Mouse (Mus musculus) C2C12 (cell line): ENCODE results near the gene Zbtb12.

Source experiments
- CTCF ChIP-seq: IDR thresholded peaks from one replicate; pipeline ENCODE4 v1.5.1; 2011; ENCODE audit not compliant: control insufficient read depth, insufficient read depth, insufficient read length
- FOSL1 ChIP-seq: IDR thresholded peaks from one replicate; pipeline ENCODE4 v1.8.0; 2011; ENCODE audit warnings: mild to moderate bottlenecking, low read length; ENCODE audit not compliant: poor library complexity, insufficient read depth, severe bottlenecking
- MAX ChIP-seq: IDR thresholded peaks from one replicate; pipeline ENCODE4 v1.6.1; 2011; ENCODE audit warnings: mild to moderate bottlenecking, control low read depth
- MYOG ChIP-seq: IDR thresholded peaks from one replicate; pipeline ENCODE4 v1.6.1; 2011; ENCODE audit not compliant: control insufficient read depth, insufficient read length; ENCODE audit errors: extremely low read depth

- TF ChIP-seq MYOG, result no peak
- no peak for TF ChIP-seq CTCF
- no peak for TF ChIP-seq FOSL1
- no peak for TF ChIP-seq MAX
These were observed 54.7 kb downstream of the Zbtb12 start for GRCm38 (mm10) chr17:34934031-34934430.
